Mouse (Mus musculus) ES-E14 (cell line): ENCODE data around the gene Pycr2. TPM values are rescaled to one million over a fixed set of nuclear protein-coding genes. Genes with fewer than 3 reads are reported as not detected.

Source experiments
- DNase-seq: peaks from one replicate; pipeline ENCODE4 v3.0.0-alpha.2; 2013; ENCODE audit warnings: low read depth, low spot score
- H3K27ac ChIP-seq: 2 replicates; pipeline ENCODE4 v1.5.1; 2012; ENCODE audit warnings: low read depth, mild to moderate bottlenecking, low read length, moderate library complexity, mixed read lengths; ENCODE audit not compliant: poor library complexity, insufficient read depth, severe bottlenecking
- H3K36me3 ChIP-seq: 2 replicates; pipeline ENCODE4 v1.6.1; 2012; ENCODE audit warnings: mild to moderate bottlenecking, low read length, moderate library complexity, mixed read lengths; ENCODE audit not compliant: control insufficient read depth, poor library complexity, insufficient read depth, severe bottlenecking
- H3K4me1 ChIP-seq, 2 experiments: fragments of 150-350 bp in 1 of 2; sonication (generic) in 1 of 2; 2 replicates each; pipeline ENCODE4 v1.6.1; 2012; ENCODE audit warnings: low read length in 2 of 2, mild to moderate bottlenecking in 1 of 2, mixed read lengths in 1 of 2; ENCODE audit not compliant: control insufficient read depth in 2 of 2, insufficient read depth in 2 of 2, poor library complexity in 1 of 2
- H3K4me3 ChIP-seq, 2 experiments: fragments of 150-350 bp in 1 of 2; sonication (generic) in 1 of 2; 2 replicates each; pipeline ENCODE4 v1.5.1; 2012; ENCODE audit warnings: low read length in 2 of 2, low read depth in 1 of 2, mild to moderate bottlenecking in 1 of 2, mixed read lengths in 1 of 2; ENCODE audit not compliant: insufficient read depth in 1 of 2, poor library complexity in 1 of 2, severe bottlenecking in 1 of 2
- H3K9ac ChIP-seq: 2 replicates; pipeline ENCODE4 v1.6.1; 2012; ENCODE audit warnings: low read depth, mild to moderate bottlenecking, low read length, mixed read lengths; ENCODE audit not compliant: poor library complexity, insufficient read depth, severe bottlenecking
- H3K9me3 ChIP-seq: fragments of 150-350 bp; sonication (generic); 2 replicates; pipeline ENCODE4 v1.6.1; 2012; ENCODE audit warnings: low read depth, mild to moderate bottlenecking, low read length; ENCODE audit not compliant: control insufficient read depth, insufficient read depth
- CHD2 ChIP-seq: IDR thresholded peaks from 2 replicates; pipeline ENCODE4 v1.6.1; 2014; ENCODE audit warnings: mild to moderate bottlenecking, low read depth, low read length, inconsistent platforms
- HCFC1 ChIP-seq: IDR thresholded peaks from 2 replicates; pipeline ENCODE4 v1.6.1; 2012; ENCODE audit warnings: low read length, inconsistent platforms, borderline replicate concordance; ENCODE audit not compliant: insufficient read depth
- MAFK ChIP-seq: IDR thresholded peaks from 2 replicates; pipeline ENCODE4 v1.6.1; 2014; ENCODE audit warnings: mild to moderate bottlenecking, low read depth, low read length, inconsistent platforms; ENCODE audit not compliant: insufficient read depth
- ZC3H11A ChIP-seq: IDR thresholded peaks from 2 replicates; pipeline ENCODE4 v1.6.1; 2012; ENCODE audit warnings: low read depth, mild to moderate bottlenecking, inconsistent platforms, low read length, borderline replicate concordance
- ZNF384 ChIP-seq: IDR thresholded peaks from 2 replicates; pipeline ENCODE4 v1.6.1; 2012; ENCODE audit warnings: low read depth, low read length, inconsistent platforms
- in situ Hi-C, 2 experiments: fragments of 600-800 bp; cut with MboI; formaldehyde crosslinking; loops; one replicate each; pipeline ENCODE4 v1.15.1; 2025; ENCODE audit warnings: low sequenced_read_pairs in 2 of 2, inconsistent platforms in 1 of 2; ENCODE audit not compliant: unreplicated experiment in 2 of 2
- total RNA-seq: library from RNA; depleted of rRNA; stranded (reverse); fragments of 300-350 nt; gene quantifications from 2 replicates; pipeline ENCODE4 v1.2.3, GENCODE M21; 2012

The Pycr2 gene
- total RNA-seq, 1 experiment, result 122 TPM

GRCm38 (mm10) chr1:180866001-180866400 is 38.1 kb upstream of the Pycr2 start:
- Histone ChIP-seq H3K4me3 (no peak overlapping the region), H3K9me3 (no peaks in the 10 kb centered on the region), H3K27ac (no peak overlapping the region), H3K4me1 (peaks cover 9 to 14% of the 10 kb centered on the region in 2 experiments; a peak in 3 of 4 replicates), H3K9ac (no peak overlapping the region), H3K36me3 (peaks cover 46% of the 10 kb centered on the region)
- DNase-seq, result no peak
- in situ Hi-C loops, result no loop called here
- TF ChIP-seq ZNF384 (no peak), ZC3H11A (no peak), CHD2 (no peak), HCFC1 (no peak), MAFK (no peak)

GRCm38 (mm10) chr1:180870122-180870650 is 33.9 kb upstream of the Pycr2 start:
- Histone ChIP-seq H3K4me1 (peaks cover 7 to 20% of the 10 kb centered on the region in 2 experiments; a peak in 3 of 4 replicates), H3K27ac (no peak overlapping the region), H3K36me3 (peaks cover 18% of the 10 kb centered on the region), H3K9ac (no peak overlapping the region), H3K4me3 (no peak overlapping the region), H3K9me3 (no peaks in the 10 kb centered on the region)
- in situ Hi-C loops, result no loop called here
- no peak for TF ChIP-seq ZNF384
- TF ChIP-seq HCFC1, result no peak
- TF ChIP-seq ZC3H11A, result no peak
- TF ChIP-seq CHD2, result no peak
- TF ChIP-seq MAFK, result no peak
- no peak for DNase-seq

GRCm38 (mm10) chr1:180873861-180874484 is 30.1 kb upstream of the Pycr2 start:
- H3K4me3 ChIP-seq, result no peak overlapping the region
- H3K9ac ChIP-seq, result no peak overlapping the region
- in situ Hi-C loops, result no loop called here
- H3K27ac ChIP-seq, result no peak overlapping the region
- peak; percentile 82; the same call in 1 of the 2 replicates for TF ChIP-seq ZNF384
- TF ChIP-seq MAFK, result no peak
- peak; percentile 90 for TF ChIP-seq ZC3H11A
- no peak; the same call in 1 of the 2 replicates for TF ChIP-seq HCFC1
- no peak for TF ChIP-seq CHD2
- no peaks in the 10 kb centered on the region for H3K36me3 ChIP-seq
- H3K4me1 ChIP-seq, result peaks cover 6 to 23% of the 10 kb centered on the region in 2 experiments; a peak in 2 of 4 replicates
- DNase-seq, result peak; percentile 97
- no peaks in the 10 kb centered on the region for H3K9me3 ChIP-seq

GRCm38 (mm10) chr1:180874615-180875014 is 29.5 kb upstream of the Pycr2 start:
- TF ChIP-seq CHD2, result no peak
- TF ChIP-seq MAFK, result no peak
- TF ChIP-seq HCFC1, result no peak
- TF ChIP-seq ZNF384, result no peak
- no peak for TF ChIP-seq ZC3H11A
- in situ Hi-C loops, result no loop called here
- Histone ChIP-seq H3K36me3 (no peaks in the 10 kb centered on the region), H3K27ac (no peak overlapping the region), H3K9me3 (no peaks in the 10 kb centered on the region), H3K4me1 (peaks cover 6 to 23% of the 10 kb centered on the region in 2 experiments; a peak in 2 of 4 replicates), H3K4me3 (no peak overlapping the region), H3K9ac (no peak overlapping the region)
- DNase-seq, result no peak
